Mouse (Mus musculus) liver, postnatal 0 days (tissue): ENCODE data around the gene Ilf3.

ENCODE experiments used
- CTCF ChIP-seq: sonication (generic); IDR thresholded peaks from 2 replicates; pipeline ENCODE4 v1.5.1; 2016; ENCODE audit warnings: antibody characterized with exemption, low read depth
- EP300 ChIP-seq: IDR thresholded peaks from 2 replicates; pipeline ENCODE4 v1.6.1; 2016; ENCODE audit warnings: antibody characterized with exemption, low read depth, mild to moderate bottlenecking

GRCm38 (mm10) chr9:21444574-21444973 is 76.9 kb downstream of the Ilf3 start:
- TF ChIP-seq EP300 (no peak), CTCF (no peak)
